20 mouse cellular contexts compared by ENCODE assay signal in the genomic region with DNA sequence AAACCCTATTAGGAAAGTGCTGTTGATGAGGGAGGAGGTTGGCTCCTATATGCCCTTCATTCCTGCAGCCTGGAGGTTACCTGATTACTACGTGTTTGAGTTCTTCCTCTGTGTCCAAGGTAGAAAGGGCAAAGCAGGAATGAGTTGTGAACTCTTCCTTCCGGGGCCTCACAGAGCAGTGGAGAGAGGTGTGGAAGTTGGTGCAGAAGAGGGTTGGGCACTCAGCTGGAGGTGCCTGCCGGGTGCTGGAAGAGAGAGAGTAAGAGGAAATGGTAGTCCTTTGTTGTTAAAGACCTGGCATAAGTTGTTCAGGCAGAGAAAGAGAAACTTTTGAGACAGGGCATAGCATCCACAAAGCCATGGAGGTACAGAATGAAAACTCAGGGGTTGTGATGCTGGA. TPM values are rescaled to one million over a fixed set of nuclear protein-coding genes. Genes with fewer than 3 reads are reported as not detected.
DNase-seq lines count a peak whose midpoint lies in the region; ATAC-seq lines count a peak whose summit lies in the region.
"Had no signal": no experiment of that assay in that cellular context is flagged by ENCODE, and none has a peak within 500 bp of the region (broad histone marks: within the 10 kb centered on the region; RNA-seq: fewer than 3 reads in every experiment).

No protein-coding gene starts in this region.

- H3K27me3 ChIP-seq in hindbrain, embryonic 15.5 days = no peaks in the 10 kb centered on the region
- no peaks in the 10 kb centered on the region for H3K27me3 ChIP-seq in hindbrain, embryonic 10.5 days (ENCODE audit: insufficient read depth, poor library complexity, severe bottlenecking)
- no peaks in the 10 kb centered on the region for H3K27me3 ChIP-seq in lung, embryonic 16.5 days (ENCODE audit: control insufficient read depth, insufficient read depth, low read depth, low read length)
- H3K27me3 ChIP-seq: midbrain, embryonic 15.5 days; Patski had no signal

- no peak for ATAC-seq in hindbrain, embryonic 15.5 days (ENCODE audit: low FRiP score, low read depth)
- no peak for ATAC-seq in lung, embryonic 16.5 days (ENCODE audit: low read depth)

- H3K9me3 ChIP-seq in hindbrain, embryonic 15.5 days = no peaks in the 10 kb centered on the region
- no peaks in the 10 kb centered on the region for H3K9me3 ChIP-seq in hindbrain, embryonic 10.5 days
- H3K9me3 ChIP-seq in lung, embryonic 16.5 days (ENCODE audit: control insufficient read depth, low read length) = peaks cover 8% of the 10 kb centered on the region; the same call in 1 of the 2 replicates
- H3K9me3 ChIP-seq: limb, embryonic 10.5 days; megakaryocyte, embryonic 14.5 days; midbrain, embryonic 15.5 days had no signal

- 0 out of 2 replicates have a peak overlapping the region, but pooled peaks have one; percentile 1 for H3K27ac ChIP-seq in hindbrain, embryonic 15.5 days (replicated peaks)
- no peak overlapping the region for H3K27ac ChIP-seq in hindbrain, embryonic 10.5 days
- peak overlapping the region; percentile 64 for H3K27ac ChIP-seq in lung, embryonic 16.5 days (ENCODE audit: low read length)
- H3K27ac ChIP-seq in macrophage = peak overlapping the region; percentile 68
- H3K27ac ChIP-seq: heart, embryonic 10.5 days; limb, embryonic 10.5 days; liver, embryonic 14.5 days had no signal

- no peak for DNase-seq in hindbrain, embryonic 10.5 days (ENCODE audit: low spot score)
- DNase-seq in lung, postnatal 4 days = no peak
- DNase-seq in gastrocnemius, postnatal 4 days (ENCODE audit: low spot score in 2 of 2) = no peak
- no peak for DNase-seq in B cell, adult 2 months
- DNase-seq: adrenal gland, postnatal 14 days; heart, postnatal 14 days; thymus, postnatal 36 days had no signal

- WGBS in hindbrain, embryonic 15.5 days = 89% methylated on average over 3 of the region's 3 CpGs
- WGBS in hindbrain, embryonic 10.5 days = 87% methylated on average over 3 of the region's 3 CpGs
- 62% methylated on average over 3 of the region's 3 CpGs for WGBS in lung, embryonic 16.5 days
- WGBS in macrophage (ENCODE audit: missing documents) = 17% methylated on average over 2 of the region's 3 CpGs

- H3K36me3 ChIP-seq in hindbrain, embryonic 15.5 days = peaks cover 62% of the 10 kb centered on the region
- peaks cover 78% of the 10 kb centered on the region for H3K36me3 ChIP-seq in hindbrain, embryonic 10.5 days
- H3K36me3 ChIP-seq in lung, embryonic 16.5 days (ENCODE audit: control insufficient read depth, insufficient read depth, low read length) = peaks cover 36% of the 10 kb centered on the region
- H3K36me3 ChIP-seq in macrophage (ENCODE audit: inconsistent target) = peaks cover 60% of the 10 kb centered on the region

- H3K4me2 ChIP-seq in hindbrain, embryonic 15.5 days = no peak overlapping the region
- 0 out of 2 replicates have a peak overlapping the region, but pooled peaks have one; percentile 8 for H3K4me2 ChIP-seq in lung, embryonic 16.5 days (ENCODE audit: low read depth, low read length)
- H3K4me2 ChIP-seq: midbrain, embryonic 15.5 days had no signal

- no peaks in the 10 kb centered on the region; the same call in 1 of the 2 replicates for H3K79me2 ChIP-seq in macrophage (ENCODE audit: inconsistent target)

- no peaks in the 10 kb centered on the region for H3K4me1 ChIP-seq in hindbrain, embryonic 15.5 days (replicated peaks)
- peaks cover 3% of the 10 kb centered on the region; the same call in 1 of the 2 replicates for H3K4me1 ChIP-seq in hindbrain, embryonic 10.5 days (replicated peaks)
- H3K4me1 ChIP-seq in lung, embryonic 16.5 days (replicated peaks; ENCODE audit: control insufficient read depth, insufficient read depth, low read length) = peaks cover 9% of the 10 kb centered on the region
- H3K4me1 ChIP-seq: heart, embryonic 10.5 days; limb, embryonic 10.5 days; midbrain, embryonic 15.5 days had no signal

- H3K4me3 ChIP-seq in hindbrain, embryonic 15.5 days = no peak overlapping the region
- H3K4me3 ChIP-seq in hindbrain, embryonic 10.5 days = no peak overlapping the region
- H3K4me3 ChIP-seq in lung, embryonic 16.5 days (ENCODE audit: low read length) = no peak overlapping the region
- no peak overlapping the region for H3K4me3 ChIP-seq in macrophage (ENCODE audit: inconsistent target)
- H3K4me3 ChIP-seq: heart, embryonic 10.5 days; limb, embryonic 10.5 days; midbrain, embryonic 15.5 days had no signal

- no peak overlapping the region for H3K9ac ChIP-seq in hindbrain, embryonic 15.5 days
- no peak overlapping the region for H3K9ac ChIP-seq in lung, embryonic 16.5 days (ENCODE audit: low read length)
- H3K9ac ChIP-seq: liver, embryonic 14.5 days; midbrain, embryonic 15.5 days had no signal

RNA-seq across cellular contexts. Expression of gene Tmem54, which starts 23.4 kb away (rescaled TPM):
- 0.14 TPM in 1 of 2 replicates, not detected in the other for polyA plus RNA-seq in hindbrain, embryonic 15.5 days (2015; fragmentation: Nextera tagmentation; extraction: Ambion mirVana)
- polyA plus RNA-seq in hindbrain, embryonic 10.5 days (2016; fragmentation: Nextera tagmentation; extraction: Ambion mirVana) = 2.5 and 5.1 TPM in 2 replicates
- polyA plus RNA-seq in lung, embryonic 16.5 days (2015; fragmentation: Nextera tagmentation; extraction: Ambion mirVana) = 16.3 and 17.7 TPM in 2 replicates
- total RNA-seq in macrophage (2018; cell fraction: chromatin; rRNA removed) = under 1 TPM in 1 of 26 experiments, not detected in 25; 0.62 TPM
- total RNA-seq in macrophage (2018; cell fraction: cytosol; rRNA removed) = not detected
- 1 to 10 TPM in 3 of 26 experiments, not detected in 23; 1.4 to 5.0 (median 1.6) TPM for total RNA-seq in macrophage (2018; cell fraction: nucleus; rRNA removed)
- not detected in 3 replicates for polyA plus RNA-seq in macrophage (2018)
- under 1 TPM in 1 of 2 experiments, not detected in 1; 0.73 TPM for total RNA-seq in gastrocnemius, postnatal 4 days (2021)
- total RNA-seq: adrenal gland, postnatal 14 days; gastrocnemius, postnatal 10 days; heart, postnatal 14 days; layer of hippocampus, adult 18-20 months had no signal
- polyA plus RNA-seq: activated CD4-positive, CD25-positive, alpha-beta regulatory T cell, adult 4 months; midbrain, embryonic 15.5 days; Patski had no signal

RNA-seq across cellular contexts. Expression of gene Rnf19b, which starts 23.9 kb away (rescaled TPM):
- polyA plus RNA-seq in hindbrain, embryonic 15.5 days (2015; fragmentation: Nextera tagmentation; extraction: Ambion mirVana) = 32.2 and 34.6 TPM in 2 replicates
- 9.2 and 9.9 TPM in 2 replicates for polyA plus RNA-seq in hindbrain, embryonic 10.5 days (2016; fragmentation: Nextera tagmentation; extraction: Ambion mirVana)
- polyA plus RNA-seq in lung, embryonic 16.5 days (2015; fragmentation: Nextera tagmentation; extraction: Ambion mirVana) = 7.1 TPM in 2 replicates
- total RNA-seq in macrophage (2018; cell fraction: chromatin; rRNA removed) = 100 to 1,000 TPM in 23 of 26 experiments, 10 to 100 TPM in 3; 43.8 to 854 (median 239) TPM
- 100 to 1,000 TPM in 21 of 26 experiments, 10 to 100 TPM in 5; 61.2 to 599 (median 214) TPM for total RNA-seq in macrophage (2018; cell fraction: cytosol; rRNA removed)
- 100 to 1,000 TPM in 23 of 26 experiments, 10 to 100 TPM in 3; 42.1 to 649 (median 369) TPM for total RNA-seq in macrophage (2018; cell fraction: nucleus; rRNA removed)
- polyA plus RNA-seq in macrophage (2018) = 46.8 to 75.4 TPM (median 72.8 TPM) in 3 replicates
- total RNA-seq in gastrocnemius, postnatal 4 days (2021) = 10 to 100 TPM; 16.0 to 18.0 TPM

RNA-seq across cellular contexts. Expression of gene Hpca, which starts 39.9 kb away (rescaled TPM):
- polyA plus RNA-seq in hindbrain, embryonic 15.5 days (2015; fragmentation: Nextera tagmentation; extraction: Ambion mirVana) = 110 and 133 TPM in 2 replicates
- 2.6 and 4.7 TPM in 2 replicates for polyA plus RNA-seq in hindbrain, embryonic 10.5 days (2016; fragmentation: Nextera tagmentation; extraction: Ambion mirVana)
- polyA plus RNA-seq in lung, embryonic 16.5 days (2015; fragmentation: Nextera tagmentation; extraction: Ambion mirVana) = 2.6 and 2.8 TPM in 2 replicates
- not detected for total RNA-seq in macrophage (2018; cell fraction: chromatin; rRNA removed)
- not detected for total RNA-seq in macrophage (2018; cell fraction: cytosol; rRNA removed)
- total RNA-seq in macrophage (2018; cell fraction: nucleus; rRNA removed) = 1 to 10 TPM in 1 of 26 experiments, not detected in 25; 1.4 TPM
- not detected in 3 replicates for polyA plus RNA-seq in macrophage (2018)
- 1 to 10 TPM in 1 of 2 experiments, under 1 TPM in 1; 0.52 to 1.1 TPM for total RNA-seq in gastrocnemius, postnatal 4 days (2021)
- polyA plus RNA-seq: activated CD4-positive, CD25-positive, alpha-beta regulatory T cell, adult 4 months; C2C12; Patski had no signal

RNA-seq across cellular contexts. Expression of gene Fndc5, which starts 54.9 kb away (rescaled TPM):
- 12.5 and 15.0 TPM in 2 replicates for polyA plus RNA-seq in hindbrain, embryonic 15.5 days (2015; fragmentation: Nextera tagmentation; extraction: Ambion mirVana)
- 0.72 and 1.8 TPM in 2 replicates for polyA plus RNA-seq in hindbrain, embryonic 10.5 days (2016; fragmentation: Nextera tagmentation; extraction: Ambion mirVana)
- polyA plus RNA-seq in lung, embryonic 16.5 days (2015; fragmentation: Nextera tagmentation; extraction: Ambion mirVana) = 2.2 and 2.9 TPM in 2 replicates
- under 1 TPM in 1 of 26 experiments, not detected in 25; 0.22 TPM for total RNA-seq in macrophage (2018; cell fraction: chromatin; rRNA removed)
- not detected for total RNA-seq in macrophage (2018; cell fraction: cytosol; rRNA removed)
- 1 to 10 TPM in 1 of 26 experiments, under 1 TPM in 1, not detected in 24; 0.18 to 1.4 TPM for total RNA-seq in macrophage (2018; cell fraction: nucleus; rRNA removed)
- not detected in 3 replicates for polyA plus RNA-seq in macrophage (2018)
- 10 to 100 TPM; 52.3 to 54.3 TPM for total RNA-seq in gastrocnemius, postnatal 4 days (2021)
- polyA plus RNA-seq: Patski had no signal

Comparison
In these comparisons a context has a peak if more than half of its experiments do, and no peak if none do; other contexts are left out.
1. RNA of gene Hpca, which starts 39.9 kb away (polyA plus RNA-seq): 110 to 133 TPM in hindbrain, embryonic 15.5 days; 2.6 to 4.7 TPM in hindbrain, embryonic 10.5 days, 2.6 to 2.8 TPM in lung, embryonic 16.5 days and not detected in macrophage; every median in the first group is over 10 times any median in the second.